ENCODE assay signal across 17 mouse cellular contexts in the genomic region with DNA sequence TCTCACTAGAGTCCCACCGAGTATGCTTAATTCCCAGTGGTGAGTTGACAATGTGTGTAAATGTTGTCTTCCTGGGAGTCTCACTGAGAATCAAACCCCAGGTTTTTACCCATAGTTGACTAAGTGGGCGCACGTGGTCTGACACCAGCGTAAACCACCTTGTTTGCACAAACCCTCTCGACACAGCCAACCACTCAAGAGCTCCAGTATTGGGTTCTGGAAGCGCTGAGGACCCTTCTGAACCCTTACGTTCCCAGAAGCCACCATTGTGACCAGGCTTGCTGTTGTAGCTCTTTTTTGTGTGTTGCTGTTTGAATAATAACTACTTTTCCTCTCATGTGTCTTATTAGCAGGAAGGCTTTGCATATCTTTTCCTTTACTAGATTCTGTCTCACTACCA. TPM values are rescaled to one million over a fixed set of nuclear protein-coding genes. Genes with fewer than 3 reads are reported as not detected.
"Had no signal": no experiment of that assay in that cellular context is flagged by ENCODE, and none has a peak within 500 bp of the region (broad histone marks: within the 10 kb centered on the region; RNA-seq: fewer than 3 reads in every experiment).

No protein-coding gene starts in this region.

- H3K9me3 ChIP-seq: liver, embryonic 13.5 days; liver, embryonic 15.5 days; midbrain, embryonic 13.5 days; midbrain, embryonic 15.5 days; neural tube, embryonic 12.5 days; stomach, embryonic 15.5 days had no signal

- H3K4me3 ChIP-seq: liver, embryonic 13.5 days; liver, embryonic 15.5 days; megakaryocyte, embryonic 14.5 days; midbrain, embryonic 13.5 days; midbrain, embryonic 15.5 days; neural tube, embryonic 12.5 days; stomach, embryonic 15.5 days had no signal

- H3K4me1 ChIP-seq: liver, embryonic 13.5 days; liver, embryonic 15.5 days; stomach, embryonic 15.5 days had no signal

- H3K4me2 ChIP-seq: liver, embryonic 11.5 days; liver, embryonic 13.5 days; liver, embryonic 15.5 days; midbrain, embryonic 11.5 days; midbrain, embryonic 13.5 days; midbrain, embryonic 15.5 days; neural tube, embryonic 12.5 days; stomach, embryonic 15.5 days had no signal

- H3K27ac ChIP-seq: liver, embryonic 13.5 days; liver, embryonic 15.5 days; macrophage; midbrain, embryonic 13.5 days; midbrain, embryonic 15.5 days; neural tube, embryonic 12.5 days; stomach, embryonic 15.5 days; stomach, postnatal 0 days had no signal

- H3K36me3 ChIP-seq: liver, embryonic 13.5 days; liver, embryonic 15.5 days; midbrain, embryonic 13.5 days; midbrain, embryonic 15.5 days; neural tube, embryonic 12.5 days; stomach, embryonic 15.5 days had no signal

- H3K9ac ChIP-seq: liver, embryonic 13.5 days; liver, embryonic 15.5 days; liver, postnatal 0 days; midbrain, embryonic 13.5 days; midbrain, embryonic 15.5 days; neural tube, embryonic 12.5 days; stomach, embryonic 15.5 days had no signal

- ATAC-seq: liver, postnatal 0 days; midbrain, embryonic 13.5 days; midbrain, embryonic 15.5 days had no signal

- DNase-seq: liver; liver, embryonic 13.5 days; liver, postnatal 0 days; right cerebral cortex, postnatal 14 days; thymus, adult 2 months; thymus, postnatal 25 days; thymus, postnatal 4 days had no signal

- H3K27me3 ChIP-seq: liver, embryonic 13.5 days; liver, embryonic 15.5 days; midbrain, embryonic 13.5 days; midbrain, embryonic 15.5 days; neural tube, embryonic 12.5 days; stomach, embryonic 15.5 days had no signal

RNA-seq across cellular contexts. Expression of a gene that starts 20.4 kb away (rescaled TPM):
- polyA plus RNA-seq: macrophage had no signal
